Mouse (Mus musculus) left cerebral cortex, adult 2 months (tissue): Measurements from ENCODE around the gene Gpr156. TPM values are rescaled to one million over a fixed set of nuclear protein-coding genes. Genes with fewer than 3 reads are reported as not detected.

Experiments used
- DNase-seq, 2 experiments: peaks; one replicate each; pipeline ENCODE4 v3.0.0; 2021 to 2022; ENCODE audit warnings: low spot score in 2 of 2, mixed read lengths in 1 of 2; ENCODE audit errors: extremely low spot score in 1 of 2
- H3K27ac ChIP-seq: fragments of 200-600 bp; 2 replicates; pipeline ENCODE4 v1.8.1; 2022
- H3K4me3 ChIP-seq: fragments of 200-600 bp; 2 replicates; pipeline ENCODE4 v1.8.1; 2022
- CTCF ChIP-seq: fragments of 200-600 bp; IDR thresholded peaks from 2 replicates; pipeline ENCODE4 v1.8.1; 2022; ENCODE audit warnings: antibody characterized with exemption, mild to moderate bottlenecking, moderate library complexity
- intact Hi-C: fragments of 180-260 bp; cut with DNase I; formaldehyde crosslinking; loops from one replicate; pipeline ENCODE4 v1.15.1; 2025
- total RNA-seq, 2 experiments: library from RNA; stranded (reverse); gene quantifications; 2 replicates each; pipeline ENCODE4 v1.2.3; 2021

The Gpr156 gene
- total RNA-seq, 2 experiments from 2014 or later: 0.48 to 0.63 TPM

DNA sequence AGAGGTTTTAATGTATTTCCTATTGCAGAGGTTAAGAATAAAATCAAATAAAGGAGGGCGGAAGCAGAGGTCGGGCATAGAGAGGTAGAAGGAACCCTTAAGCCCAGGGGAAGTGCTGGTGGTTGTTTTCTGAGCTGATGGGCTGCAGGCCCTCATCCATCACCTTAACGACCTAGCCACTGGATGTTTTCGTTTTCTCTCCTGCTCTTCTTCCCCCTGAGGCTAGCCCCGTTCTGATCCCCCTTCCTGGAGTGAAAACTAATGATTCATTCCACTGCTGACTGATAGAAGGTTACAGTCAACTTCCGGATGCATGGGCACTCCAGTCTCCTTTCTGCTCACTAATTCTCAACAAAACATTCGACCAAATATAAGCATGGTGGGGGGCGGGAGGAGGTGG, 76.5 kb downstream of the Gpr156 start:
- H3K4me3 ChIP-seq: no peak overlapping the region
- no peak for TF ChIP-seq CTCF
- intact Hi-C loops: loop anchor here (5.0 kb wide), 3 partner anchors 49 to 144 kb away; partner anchors contain the start of gene Gsk3b
- DNase-seq: no peak
- no peak overlapping the region for H3K27ac ChIP-seq

DNA sequence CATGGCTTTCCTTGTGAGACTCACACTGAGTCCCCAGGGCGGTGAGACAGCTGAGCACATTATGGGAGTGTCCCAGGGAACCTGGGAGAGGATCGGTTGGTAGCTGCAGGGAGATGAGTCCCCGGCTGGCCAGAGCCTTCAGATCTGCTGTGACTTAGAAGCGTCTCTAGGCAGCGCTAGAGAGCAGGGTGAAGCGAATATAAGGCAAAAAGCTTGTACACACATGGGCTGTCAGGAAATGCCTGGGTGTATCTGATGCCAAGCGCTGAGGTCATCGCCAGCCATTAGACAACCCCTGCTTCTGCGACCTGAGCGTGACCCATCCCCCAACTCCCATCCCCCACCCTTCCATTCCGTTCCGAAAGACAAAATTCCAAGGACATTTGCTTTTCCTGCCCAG, 78.4 kb downstream of the Gpr156 start:
- intact Hi-C loops: loop anchor here (1.0 to 5.0 kb wide), 4 partner anchors 48 to 203 kb away; partner anchors contain the start of gene Gsk3b
- Histone ChIP-seq H3K4me3 (peak overlapping the region; percentile 19; the same call in 1 of the 2 replicates), H3K27ac (no peak overlapping the region)
- TF ChIP-seq CTCF: peak; percentile 83
- peak; percentile 56 to 60 for DNase-seq

DNA sequence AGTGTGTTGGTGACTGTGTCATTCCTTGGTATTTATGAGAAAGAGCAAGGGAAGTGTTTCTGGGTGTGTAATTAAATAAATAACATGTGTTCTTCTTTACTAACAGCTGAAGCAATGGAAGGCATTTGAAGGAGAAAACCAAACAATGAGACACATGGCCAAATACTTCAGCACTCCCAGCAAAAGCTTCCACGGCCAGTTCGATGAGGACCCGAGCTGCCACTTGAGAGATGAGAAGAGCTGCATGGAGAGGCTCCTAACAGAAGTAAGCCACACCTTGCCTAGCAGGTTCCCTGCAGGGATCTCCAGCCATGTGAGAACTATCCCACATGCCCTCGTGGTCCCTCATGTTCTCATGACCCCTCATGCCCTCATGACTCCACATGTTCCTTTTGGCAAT, 81.5 kb downstream of the Gpr156 start:
- no peak for DNase-seq
- TF ChIP-seq CTCF: no peak
- H3K27ac ChIP-seq: no peak overlapping the region
- no peak overlapping the region for H3K4me3 ChIP-seq
- intact Hi-C loops: no loop called here

DNA sequence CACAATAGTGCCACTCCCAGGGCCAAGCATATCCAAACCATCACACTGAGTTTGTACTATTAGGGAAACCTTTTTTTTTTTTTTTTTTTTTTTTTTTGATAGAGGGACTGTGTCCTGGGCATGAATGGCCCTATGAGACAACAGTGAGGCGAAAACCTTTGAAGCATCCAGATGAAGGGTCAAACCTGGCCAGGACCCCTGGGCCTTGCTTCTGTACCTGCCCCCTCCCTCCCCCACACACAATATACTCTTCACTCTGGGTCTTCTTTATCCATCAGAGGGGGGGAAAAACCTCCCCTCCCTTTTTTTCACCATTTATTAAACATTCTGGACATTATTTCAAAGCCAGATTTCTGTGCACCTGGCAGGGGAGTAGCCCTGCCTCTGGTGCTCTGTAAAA, 83.5 kb downstream of the Gpr156 start:
- no peak for TF ChIP-seq CTCF
- no peak for DNase-seq
- intact Hi-C loops: no loop called here
- Histone ChIP-seq H3K27ac (no peak overlapping the region), H3K4me3 (no peak overlapping the region)

DNA sequence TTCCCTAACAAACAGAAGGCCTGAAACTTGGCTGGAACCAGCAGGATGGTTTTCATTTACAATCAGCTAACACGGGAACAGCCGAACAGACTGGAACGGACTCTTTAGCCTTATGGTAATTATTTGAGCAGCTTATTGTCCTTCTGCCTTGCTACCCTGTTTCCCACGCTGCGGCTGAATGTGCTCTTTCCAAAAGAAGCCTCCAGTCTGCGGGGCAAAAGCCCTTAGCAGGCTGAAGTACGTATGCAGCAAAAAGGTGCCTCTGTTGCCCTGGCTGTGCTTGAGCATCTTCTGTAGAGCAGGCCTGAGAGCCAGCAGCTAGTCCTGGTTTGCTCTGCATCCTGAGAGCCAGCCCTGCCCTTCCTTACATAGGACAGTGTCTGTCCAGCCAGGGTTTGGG, 83.9 kb downstream of the Gpr156 start:
- no peak overlapping the region for H3K27ac ChIP-seq
- H3K4me3 ChIP-seq: no peak overlapping the region
- DNase-seq: no peak
- intact Hi-C loops: no loop called here
- TF ChIP-seq CTCF: no peak

DNA sequence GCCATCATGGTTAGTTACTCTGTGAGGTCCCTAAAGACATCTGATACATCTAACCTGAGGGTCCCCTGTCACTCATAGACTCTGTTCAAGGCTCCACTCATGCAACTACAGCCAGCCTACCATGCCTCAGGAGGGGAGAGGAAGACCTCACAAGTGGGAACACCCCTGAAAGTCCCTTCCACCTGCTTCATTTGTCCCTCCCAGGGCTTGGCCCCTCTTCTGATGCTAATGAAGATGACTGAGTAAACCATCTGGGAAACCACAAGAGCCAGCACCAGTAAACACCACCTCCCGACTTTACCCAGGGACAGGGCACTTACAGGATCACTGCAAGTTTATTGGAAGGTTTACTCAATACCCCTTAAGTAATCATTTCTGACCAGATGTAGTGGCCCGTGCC, 85.5 kb downstream of the Gpr156 start:
- no peak overlapping the region for H3K27ac ChIP-seq
- intact Hi-C loops: no loop called here
- no peak for TF ChIP-seq CTCF
- H3K4me3 ChIP-seq: no peak overlapping the region
- DNase-seq: no peak

DNA sequence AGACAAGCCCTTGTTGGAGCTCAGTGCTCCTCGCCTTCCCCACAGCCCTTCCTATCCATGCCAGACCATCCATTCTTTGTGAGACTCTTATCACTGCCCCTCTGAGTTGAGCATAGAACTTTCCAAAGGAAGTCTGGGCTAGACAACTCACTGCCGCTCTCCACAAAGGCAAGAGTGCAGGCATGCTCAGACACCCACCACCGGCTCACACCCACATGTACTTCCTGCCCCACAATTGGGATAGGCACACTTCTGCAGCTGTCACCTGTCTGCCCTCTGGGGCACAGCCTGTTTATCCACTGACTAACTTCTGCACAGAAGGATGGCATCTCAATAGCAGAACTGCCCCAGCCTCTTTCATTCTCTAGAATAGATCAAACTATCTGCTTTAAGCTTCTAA, 86.2 kb downstream of the Gpr156 start:
- no peak overlapping the region for H3K27ac ChIP-seq
- no peak for DNase-seq
- intact Hi-C loops: no loop called here
- no peak overlapping the region for H3K4me3 ChIP-seq
- no peak for TF ChIP-seq CTCF

DNA sequence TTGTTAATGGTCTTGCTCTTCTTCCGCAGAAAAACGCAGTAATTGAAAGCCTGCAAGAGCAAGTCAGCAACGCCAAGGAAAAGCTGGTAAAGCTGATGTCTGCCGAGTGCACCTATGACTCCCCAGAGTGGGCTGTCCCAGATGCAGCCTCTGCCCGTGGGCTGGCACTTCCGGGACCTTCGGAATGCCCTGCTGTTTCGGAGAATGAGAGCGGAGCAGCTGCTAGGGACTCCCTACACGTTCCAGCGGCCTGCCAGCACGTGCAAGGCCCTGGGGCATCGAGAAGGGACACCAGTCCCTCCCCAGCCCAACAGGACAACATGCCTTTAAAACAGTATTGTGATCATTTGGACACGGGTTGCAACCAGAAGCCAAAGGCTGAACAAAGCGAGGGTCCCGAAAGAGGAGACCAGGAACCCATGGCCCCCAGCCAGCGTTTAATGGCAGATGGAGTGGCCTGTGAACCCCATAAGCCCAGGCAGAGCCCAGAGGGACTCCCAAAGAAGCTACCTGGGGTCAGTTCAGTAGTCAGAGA, 88.3 kb downstream of the Gpr156 start:
- Histone ChIP-seq H3K4me3 (no peak overlapping the region), H3K27ac (no peak overlapping the region)
- DNase-seq: no peak
- no peak for TF ChIP-seq CTCF
- intact Hi-C loops: no loop called here

DNA sequence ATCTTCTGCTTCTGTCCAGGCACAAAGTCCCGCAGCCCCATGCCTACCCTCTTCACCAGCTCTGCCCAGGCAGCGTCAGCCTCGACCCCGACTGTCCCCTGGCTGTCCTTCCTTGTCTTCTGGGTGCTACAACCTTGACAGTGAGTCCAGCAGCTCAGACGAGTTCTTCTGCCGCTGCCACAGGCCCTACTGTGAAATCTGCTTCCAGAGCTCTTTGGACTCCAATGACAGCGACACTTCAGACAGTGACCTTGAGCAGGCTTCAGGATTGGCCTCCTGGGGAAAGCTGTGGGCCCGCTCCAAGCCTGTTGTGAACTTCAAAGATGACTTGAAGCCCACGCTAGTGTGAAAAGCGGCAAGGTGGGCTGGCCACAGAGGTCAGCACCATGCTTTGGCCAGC, 89.2 kb downstream of the Gpr156 start:
- no peak for DNase-seq
- no peak for TF ChIP-seq CTCF
- Histone ChIP-seq H3K4me3 (no peak overlapping the region), H3K27ac (no peak overlapping the region)
- intact Hi-C loops: no loop called here

DNA sequence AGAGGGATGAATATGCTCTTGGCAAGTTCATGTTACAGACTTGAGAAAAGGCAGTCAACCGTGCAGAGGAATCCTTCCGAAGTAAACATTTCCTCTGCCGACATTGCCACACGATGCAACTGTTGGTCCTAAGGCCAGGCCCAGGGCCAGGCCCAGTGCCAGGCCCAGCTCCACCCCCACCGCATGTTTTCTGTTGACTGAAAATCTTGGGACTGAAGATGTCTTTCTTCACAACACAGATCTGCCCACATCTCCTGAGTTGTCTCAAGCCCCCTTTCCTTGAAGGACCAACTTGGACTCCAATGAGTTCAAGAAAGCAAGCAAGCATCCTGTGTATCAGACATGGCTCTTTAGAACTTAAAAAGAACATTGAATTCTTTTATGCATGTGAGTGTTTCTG, 92.1 kb downstream of the Gpr156 start:
- no peak for DNase-seq
- no peak for TF ChIP-seq CTCF
- no peak overlapping the region for H3K4me3 ChIP-seq
- intact Hi-C loops: no loop called here
- H3K27ac ChIP-seq: no peak overlapping the region

DNA sequence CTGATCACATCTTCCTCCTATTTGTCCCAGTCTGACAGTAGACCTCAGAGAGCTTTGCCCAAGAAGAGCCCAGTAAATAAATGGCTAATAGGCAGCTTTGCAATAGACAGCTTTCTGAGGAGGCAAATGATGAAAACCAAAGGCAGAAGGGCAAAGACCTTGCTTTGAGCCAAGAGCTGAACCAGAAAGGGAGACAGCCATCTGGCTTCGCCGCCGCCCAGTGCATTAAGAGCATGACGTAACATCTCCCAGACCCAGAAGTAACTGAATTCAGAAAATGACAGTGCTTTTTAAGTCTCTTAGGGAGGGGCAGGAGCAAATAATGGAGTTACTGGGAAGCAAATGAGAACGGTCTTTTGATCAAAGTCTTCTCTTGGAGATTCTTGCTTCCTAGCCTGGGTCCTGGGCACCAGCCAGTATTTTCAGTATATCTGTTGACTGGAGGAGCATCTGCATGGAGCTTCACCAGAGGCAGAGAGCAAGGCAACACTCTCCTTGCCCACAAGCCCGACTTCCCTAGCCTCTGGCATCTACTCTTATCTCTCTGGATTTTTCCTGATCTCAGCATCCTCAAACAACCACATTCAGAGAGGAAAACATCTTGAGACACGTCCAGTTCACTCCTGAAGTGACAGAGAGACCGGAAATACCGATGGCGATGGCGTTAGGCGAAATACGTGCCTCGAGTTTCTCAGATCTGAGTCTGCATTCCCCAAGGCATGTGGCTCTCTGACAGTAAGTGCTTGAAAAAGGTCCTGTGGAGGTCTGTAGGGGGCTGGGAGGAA, 92.9 kb downstream of the Gpr156 start:
- intact Hi-C loops: no loop called here

DNA sequence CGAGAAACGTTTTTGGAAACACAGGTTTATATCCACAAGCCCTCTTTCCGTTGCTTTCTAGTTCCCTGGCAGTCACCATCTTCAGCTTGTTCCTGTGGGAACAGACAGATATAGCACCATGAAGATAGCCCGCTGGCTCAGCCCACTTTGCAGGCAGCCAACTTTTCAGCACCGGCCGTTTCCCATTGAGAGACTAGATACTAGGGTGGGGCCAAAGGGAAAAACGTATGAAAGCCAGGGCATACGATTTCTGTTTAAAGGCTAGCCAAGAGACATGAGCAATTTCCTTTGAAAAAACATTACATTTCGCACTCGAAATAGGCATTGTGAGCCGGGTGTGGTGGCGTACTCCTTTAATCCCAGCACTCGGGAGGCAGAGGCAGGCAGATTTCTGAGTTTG, 95.2 kb downstream of the Gpr156 start:
- no peak for DNase-seq
- Histone ChIP-seq H3K4me3 (no peak overlapping the region), H3K27ac (no peak overlapping the region)
- TF ChIP-seq CTCF: no peak
- intact Hi-C loops: no loop called here

More for the DNA sequence above, 92.9 kb downstream of the Gpr156 start:
- H3K4me3 ChIP-seq: no peak overlapping the region
- TF ChIP-seq CTCF: no peak
- H3K27ac ChIP-seq: no peak overlapping the region
- DNase-seq: no peak

DNA sequence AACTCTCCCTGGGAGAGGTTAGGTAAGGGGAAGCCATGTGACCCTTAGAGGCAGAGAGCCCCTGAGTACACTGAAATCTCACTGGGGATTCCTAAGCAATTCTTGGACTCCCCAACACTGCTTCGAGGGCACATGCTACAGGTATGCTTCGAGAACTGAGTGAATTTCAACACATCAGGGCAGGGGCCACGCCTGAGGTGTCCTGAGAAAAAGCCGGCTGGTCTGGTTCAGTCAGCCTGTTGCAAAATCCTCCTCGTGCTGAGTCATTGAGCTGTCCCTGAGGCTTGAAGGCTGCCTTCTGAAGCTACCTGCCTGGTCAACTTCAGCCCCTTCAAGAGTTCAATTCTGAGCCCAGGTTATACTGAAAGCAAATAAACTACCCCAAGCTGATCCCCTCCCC, 96.1 kb downstream of the Gpr156 start:
- Histone ChIP-seq H3K4me3 (no peak overlapping the region), H3K27ac (no peak overlapping the region)
- intact Hi-C loops: no loop called here
- no peak for DNase-seq
- no peak for TF ChIP-seq CTCF
